Mouse (Mus musculus): ENCODE measurements around the gene Incenp.
"Not testable (repeated sequence)": the region's sequence is repeated elsewhere in the genome, so short reads cannot be mapped to it uniquely, and the experiment has no call there.

Incenp gene

DNA sequence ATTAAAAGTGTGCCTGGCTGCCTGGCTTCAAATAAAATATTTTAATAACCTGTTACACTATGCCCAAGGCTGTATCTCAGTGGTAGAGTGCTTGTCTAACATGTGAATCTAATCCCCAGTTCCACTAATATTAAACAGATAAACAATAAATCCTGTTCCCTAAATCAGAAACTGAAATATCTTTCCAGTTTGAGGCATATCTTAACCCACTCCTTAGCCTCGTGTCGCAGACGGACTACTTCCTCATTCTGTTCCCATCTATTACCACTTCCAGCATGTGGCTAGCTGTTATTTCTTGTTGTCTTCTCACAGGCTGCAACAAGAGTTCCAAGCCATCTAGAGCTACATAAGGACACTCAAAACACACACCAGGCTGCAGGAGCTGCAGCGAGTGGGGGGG is 18.4 kb upstream of the Incenp start:
- no peak for DNase-seq

DNA sequence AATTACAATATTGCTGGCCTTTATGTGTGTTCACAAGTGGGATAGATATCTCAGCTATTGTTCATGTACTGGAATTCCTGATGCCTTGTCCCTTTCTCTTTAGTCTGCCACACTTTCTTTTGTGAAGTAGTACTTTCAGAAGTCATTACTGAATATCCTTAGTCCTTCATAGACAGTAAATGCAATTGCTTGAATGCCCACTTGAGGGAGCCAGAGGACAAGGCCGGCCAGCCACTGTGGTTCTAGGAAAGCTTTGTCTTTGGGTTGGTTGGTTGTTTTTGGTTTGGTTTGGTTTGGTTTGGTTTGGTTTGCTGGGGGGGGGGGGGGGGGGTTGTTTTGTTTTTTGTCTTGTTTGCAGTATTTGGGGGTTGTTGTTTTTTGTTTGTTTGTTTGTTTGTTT is 16.6 kb upstream of the Incenp start:
- peak; percentile 76 for DNase-seq

DNA sequence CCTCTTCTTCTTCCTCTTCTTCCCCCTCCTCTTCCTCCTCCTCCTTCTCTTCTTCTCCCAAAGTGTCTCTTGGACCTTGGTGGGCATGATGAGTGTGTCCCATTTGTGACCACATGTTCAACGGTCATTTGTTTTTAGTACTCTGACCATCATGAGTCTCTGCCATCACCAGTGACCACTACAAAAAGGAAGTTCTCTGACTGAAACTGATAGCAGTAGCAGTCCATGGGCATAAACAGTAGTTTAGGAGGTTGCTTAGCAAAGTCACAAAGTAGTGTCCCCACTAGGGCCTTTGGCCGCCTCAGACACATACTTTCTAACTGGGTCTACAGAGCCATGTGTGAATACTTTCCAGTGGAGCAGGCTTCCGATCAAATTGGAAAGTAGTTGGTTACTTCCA is 15.0 kb upstream of the Incenp start:
- no peak for DNase-seq

DNA sequence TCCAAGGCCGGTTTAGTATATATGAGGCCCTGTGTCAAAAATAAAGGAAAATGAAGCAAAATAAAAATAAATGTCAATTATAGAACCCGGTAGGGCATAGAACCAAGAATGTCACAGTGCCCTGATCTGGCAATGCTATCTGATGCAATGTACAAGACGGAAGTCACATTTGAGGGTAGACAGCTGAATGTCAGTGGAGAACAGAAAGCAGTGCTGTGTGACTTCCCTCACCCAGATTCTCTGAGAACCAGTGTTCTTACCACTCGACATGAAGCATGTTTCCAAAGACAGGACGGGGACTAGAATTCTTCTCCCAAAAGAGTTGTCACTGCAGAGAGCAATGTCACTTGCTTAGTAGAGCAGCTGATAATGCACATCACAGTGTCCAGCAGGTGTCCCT is 14.4 kb upstream of the Incenp start:
- DNase-seq, result no peak

DNA sequence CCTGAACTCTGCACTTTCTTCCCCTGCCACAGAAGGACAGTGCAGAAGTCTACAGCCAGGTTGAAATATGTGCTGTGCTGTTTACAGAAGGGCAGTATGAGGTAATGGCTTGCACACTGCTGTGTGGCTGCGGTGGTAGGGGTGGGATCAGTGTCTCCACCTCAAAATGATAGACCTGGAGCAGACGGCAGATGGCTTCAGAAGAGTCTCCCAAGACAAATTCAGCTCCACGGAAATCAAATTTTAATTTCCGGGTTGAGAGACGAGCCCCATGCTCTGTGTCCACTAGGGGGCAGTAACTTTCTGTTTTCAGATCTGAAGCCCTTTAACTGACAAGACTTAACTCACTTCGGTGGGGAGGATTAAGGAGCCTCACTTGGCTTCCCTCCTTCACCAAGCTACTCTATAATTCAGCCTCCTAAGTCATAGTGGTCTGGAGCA is 12.0 kb upstream of the Incenp start:
- peak; percentile 88 for DNase-seq

DNA sequence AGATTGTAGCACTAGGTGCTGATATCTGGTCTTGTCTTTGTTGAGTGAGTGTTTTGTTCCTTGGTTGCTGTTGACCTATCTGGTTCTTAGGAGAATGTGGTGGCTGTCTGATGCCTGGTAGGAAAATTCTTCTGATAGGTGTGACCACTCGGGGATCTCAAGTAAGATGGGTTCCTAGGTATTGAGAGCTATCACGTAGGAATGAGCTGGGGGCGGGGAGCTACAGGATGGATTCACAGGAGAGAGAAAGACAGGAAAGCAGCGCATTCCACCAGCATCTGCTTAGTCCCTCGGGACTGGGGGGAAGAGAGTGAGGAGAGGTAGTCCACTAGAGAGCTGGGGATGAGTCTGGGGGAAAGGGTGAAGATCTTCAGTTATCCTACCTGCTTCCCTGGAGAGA is 10.0 kb upstream of the Incenp start:
- no peak for DNase-seq

DNA sequence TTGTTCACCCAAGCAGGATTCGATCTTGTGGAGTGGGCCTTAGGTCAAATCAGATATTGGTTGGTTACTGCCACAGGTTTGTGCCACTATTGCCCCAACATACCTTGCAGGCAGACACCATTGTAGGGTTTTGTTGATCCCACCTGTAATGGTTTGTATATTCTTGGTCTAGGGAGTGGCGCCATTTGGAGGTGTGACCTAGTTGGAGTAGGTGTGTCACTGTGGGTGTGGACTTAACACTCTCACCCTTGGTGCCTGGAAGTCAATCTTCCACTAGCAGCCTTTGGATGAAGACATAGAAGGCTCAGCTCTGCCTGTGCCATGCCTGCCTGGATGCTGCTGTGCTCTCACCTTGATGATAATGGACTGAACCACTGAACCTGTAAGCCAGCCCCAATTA is 1.3 kb upstream of the Incenp start:
- DNase-seq, result not testable (repeated sequence)

DNA sequence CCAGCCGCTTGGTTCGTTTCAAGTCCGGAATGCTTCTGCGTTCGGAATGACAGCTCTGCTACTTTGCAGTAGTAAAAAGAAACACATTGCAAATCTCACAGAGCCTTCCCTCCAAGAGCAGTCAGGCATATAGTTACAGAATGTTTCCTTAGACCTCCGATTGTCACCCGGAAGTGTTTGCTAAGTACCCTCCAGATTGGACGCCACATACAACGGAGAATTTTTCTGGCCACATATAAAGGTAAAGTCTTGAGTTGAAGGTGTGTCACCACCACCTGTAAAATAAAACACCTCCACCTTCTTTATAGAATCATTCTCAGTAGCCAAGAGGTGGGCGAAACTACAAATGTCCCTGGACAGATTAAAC is 412 bp upstream of the Incenp start:
- no peak for DNase-seq

DNA sequence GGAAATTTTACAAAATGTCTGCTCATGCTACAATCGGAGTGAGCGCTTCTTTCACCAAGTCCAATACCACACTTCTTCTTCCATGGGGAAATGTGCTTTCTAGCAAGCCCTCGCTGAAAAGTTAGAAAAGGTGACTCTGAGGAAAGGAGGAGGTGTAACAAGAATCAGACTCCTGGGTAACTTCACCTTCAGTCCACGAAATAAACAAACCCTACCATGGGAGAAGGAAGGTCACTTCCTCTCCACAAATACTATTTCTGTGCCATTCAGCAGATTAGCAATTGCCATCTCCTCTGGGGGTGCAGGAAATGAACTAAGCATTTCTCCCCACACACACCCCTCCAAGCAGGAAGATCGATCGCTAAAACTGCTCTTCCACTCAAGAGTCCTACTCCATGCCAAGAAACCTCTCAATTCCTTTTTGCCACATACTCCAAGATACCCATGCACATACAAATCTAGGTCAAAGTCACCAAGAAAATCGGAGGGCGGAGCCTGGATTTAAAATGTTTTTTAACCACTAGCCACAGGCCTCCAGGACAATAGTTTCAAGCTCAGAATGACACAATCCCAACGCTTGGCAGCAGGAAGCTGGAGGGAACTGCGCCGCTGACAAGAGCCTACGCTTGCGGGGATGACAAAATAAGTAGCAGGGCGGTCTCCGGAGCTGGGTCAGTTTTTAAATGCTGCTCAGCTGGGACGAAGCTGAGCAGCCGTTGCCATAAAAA is 848 bp downstream of the Incenp start:
- peak; percentile 46 for DNase-seq

DNA sequence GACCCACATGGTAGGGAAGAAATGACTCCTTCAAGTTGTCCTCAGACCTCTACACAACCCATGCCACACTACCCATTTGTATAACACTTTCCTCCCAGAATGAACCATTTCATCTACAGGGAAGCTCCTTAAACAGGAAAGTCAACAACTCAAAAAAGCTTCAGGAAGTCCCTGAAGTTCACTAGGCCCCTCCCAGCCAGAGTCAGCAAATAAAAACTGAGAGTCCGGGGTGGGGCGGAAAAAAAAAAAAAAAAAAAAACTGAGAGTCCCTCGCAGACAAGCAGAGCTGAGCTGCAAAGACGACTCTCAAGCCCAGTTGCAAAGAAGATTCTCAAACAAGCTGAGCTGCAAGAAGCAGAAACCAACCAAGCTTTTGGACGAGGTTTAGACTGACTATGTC is 3.3 kb downstream of the Incenp start:
- DNase-seq, result no peak

DNA sequence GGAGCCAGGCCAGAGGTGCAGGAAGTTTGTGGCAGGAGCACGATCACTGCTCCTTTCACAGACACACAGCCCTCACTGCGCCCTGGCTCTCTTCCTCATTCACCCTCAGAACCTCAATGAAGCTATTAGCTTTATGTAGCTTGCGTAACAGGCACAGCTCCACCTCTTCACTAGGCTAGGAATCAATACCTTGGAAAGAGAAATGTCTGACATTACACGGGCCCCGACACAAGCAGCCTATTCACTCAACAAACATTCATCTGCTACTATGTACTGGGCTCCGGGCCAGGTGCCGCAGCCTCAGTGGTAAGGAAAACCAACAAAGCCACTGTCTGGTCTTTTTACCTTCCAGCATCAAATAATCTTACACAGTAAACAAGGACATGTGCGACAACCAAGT is 12.6 kb downstream of the Incenp start:
- no peak for DNase-seq

DNA sequence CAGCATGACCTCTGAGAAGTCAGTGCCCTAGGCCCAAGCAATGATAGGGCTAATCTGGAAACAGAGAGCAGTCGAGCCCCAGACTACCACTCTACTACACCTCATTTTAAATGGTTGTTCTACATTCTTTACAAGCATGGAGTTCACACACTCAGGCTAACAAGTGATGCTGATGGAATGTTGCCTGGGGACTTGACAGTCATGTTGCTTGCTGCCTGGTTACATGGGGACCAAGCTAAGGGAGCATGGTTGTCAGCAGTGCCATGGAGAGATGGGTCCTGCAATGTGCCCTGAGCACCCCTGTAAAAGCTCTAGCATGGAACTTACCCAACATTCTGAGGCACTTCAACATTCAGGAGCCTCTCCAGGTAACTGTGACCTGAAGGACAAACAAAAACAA is 13.0 kb downstream of the Incenp start:
- no peak for DNase-seq

DNA sequence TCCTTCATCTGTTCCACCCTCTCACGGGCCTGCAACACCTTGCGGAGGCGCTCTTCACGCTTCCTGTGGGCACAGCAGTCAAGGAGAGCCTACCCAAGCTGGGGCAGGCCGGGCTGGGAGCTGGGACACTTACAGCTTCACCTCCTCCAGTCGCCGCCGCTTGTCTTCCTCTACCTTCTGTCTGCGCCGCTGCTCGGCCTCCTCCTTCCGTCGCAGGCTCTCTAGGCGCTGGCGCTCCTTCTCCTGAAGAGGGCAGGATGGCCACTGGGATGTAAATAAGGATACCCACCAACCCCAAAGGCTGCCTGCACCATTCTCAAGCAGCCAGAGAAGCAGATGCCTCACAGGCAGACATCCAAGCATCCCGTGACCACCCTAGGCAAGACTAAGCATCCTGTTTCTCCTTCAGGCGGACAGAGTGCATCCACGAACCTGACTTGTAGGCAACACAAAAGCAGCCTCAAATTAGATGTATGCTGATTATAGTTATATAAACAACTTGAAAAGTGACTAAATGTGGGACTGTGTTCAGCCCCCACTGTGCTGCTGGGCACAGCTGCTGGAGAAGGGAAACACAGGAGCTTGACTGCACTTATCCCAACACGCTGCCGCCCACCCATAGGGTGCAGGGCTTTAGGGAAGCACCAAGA is 21.0 kb downstream of the Incenp start:
- DNase-seq, result no peak

DNA sequence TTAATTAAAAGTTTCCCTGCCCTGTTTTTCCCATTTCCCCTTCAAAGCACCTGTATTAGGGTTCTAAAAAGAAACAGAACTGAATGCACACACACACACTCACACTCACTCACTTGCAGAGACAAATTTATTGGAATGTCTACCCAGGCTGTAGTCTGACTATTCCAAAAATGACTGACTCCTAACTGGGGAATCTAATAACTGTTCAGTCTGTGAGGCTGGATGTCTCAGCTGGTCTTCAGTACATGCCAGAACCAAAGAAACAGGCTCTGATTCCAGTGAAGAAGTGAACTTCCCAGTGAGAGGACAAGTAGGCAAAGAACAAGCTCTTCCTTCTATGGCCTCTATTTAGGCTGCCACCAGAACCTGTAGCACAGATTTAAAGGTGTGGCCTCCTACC is 33.9 kb downstream of the Incenp start:
- no peak for DNase-seq

DNA sequence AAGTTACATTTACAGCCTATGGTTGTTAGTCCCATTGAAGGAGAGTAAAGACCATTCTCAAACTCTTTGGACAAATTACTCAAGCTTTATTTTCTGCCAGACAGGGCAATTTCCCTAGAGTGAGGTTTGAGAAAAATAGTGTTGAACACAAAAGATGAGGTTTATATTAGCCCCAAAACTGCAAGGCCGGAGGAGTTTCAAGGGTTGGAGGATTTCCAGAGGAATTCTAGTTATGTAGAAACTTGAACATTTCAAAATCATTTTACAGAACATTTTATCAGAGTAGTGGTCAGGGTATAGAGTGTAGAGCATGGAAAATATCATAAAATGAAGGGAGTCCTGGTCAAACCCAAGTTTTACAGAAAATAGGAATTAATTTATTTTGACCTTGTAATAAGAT is 34.5 kb downstream of the Incenp start:
- DNase-seq, result no peak

DNA sequence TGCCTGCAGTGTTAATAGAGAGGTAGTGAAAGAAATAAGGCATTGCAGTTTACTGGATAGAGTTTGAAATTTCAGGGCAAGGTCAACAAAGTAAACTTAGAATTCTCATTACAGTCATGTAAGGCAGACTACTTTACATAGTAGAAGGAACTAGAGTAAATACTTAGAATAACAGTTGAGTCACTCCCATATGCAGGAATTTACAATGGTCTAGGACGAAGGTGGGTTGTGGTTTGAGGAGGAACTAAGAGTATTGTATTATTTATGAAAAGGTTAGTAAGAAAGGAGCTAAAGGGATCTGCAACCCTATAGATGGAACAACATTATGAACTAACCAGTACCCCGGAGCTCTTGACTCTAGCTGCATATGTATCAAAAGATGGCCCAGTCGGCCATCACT is 38.5 kb downstream of the Incenp start:
- DNase-seq, result not testable (repeated sequence)

DNA sequence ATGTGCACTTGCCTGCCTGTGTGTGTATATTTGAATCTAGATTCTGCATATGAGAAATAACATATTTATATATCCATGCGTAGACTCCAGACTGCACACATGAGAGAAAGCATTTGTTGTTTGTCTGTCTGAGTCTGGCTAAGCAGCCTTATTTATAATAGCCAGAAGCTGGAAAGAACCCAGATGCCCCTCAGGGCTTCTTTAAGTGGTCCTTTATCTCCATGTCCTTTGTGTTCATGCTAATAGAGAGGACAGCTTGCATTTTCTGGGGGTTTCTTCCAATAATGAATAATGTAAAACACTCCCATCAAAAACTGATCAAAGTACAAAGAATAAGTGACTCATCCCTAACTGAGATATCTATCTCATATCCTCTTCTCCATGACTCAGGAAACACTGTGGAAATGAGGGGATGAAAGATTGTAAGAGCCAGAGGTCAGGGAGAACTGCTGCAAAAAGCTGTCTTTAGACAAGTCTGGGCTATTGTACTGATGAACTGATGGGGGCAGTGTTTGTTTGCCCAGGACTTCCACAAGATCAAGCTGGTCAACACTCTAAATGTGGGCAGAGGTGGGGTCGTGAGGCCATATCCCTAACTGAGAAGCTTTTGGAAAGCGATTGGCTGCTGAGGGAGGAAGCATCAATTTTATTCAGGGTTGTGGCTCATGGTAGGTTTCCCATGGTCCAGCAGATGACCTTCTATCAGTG is 49.8 kb downstream of the Incenp start:
- peak; percentile 3 for DNase-seq

DNA sequence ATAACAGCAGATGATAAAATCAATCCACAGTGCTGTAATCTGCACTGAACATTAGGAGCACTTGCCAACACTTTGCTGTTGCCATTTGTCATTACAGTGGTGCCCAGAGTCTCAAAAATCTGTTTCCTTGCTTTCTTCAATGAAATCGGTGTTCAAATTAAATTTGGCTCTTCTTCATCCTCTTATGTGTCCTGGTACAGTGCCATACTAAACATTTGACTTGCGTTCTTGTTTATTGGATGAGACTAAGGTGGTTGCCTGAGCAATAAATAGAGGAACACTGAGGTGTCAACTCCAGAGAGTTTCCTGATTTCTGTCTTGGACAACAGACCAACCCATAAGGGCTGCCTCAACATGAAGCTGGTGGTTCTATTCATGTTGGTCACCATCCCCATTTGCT is 52.1 kb downstream of the Incenp start, which contains the start of gene Scgb2a2:
TSS of gene Scgb2a2 (plus strand) at position 301 of the 400 bp plus-strand sequence.
- DNase-seq, result no peak

DNA sequence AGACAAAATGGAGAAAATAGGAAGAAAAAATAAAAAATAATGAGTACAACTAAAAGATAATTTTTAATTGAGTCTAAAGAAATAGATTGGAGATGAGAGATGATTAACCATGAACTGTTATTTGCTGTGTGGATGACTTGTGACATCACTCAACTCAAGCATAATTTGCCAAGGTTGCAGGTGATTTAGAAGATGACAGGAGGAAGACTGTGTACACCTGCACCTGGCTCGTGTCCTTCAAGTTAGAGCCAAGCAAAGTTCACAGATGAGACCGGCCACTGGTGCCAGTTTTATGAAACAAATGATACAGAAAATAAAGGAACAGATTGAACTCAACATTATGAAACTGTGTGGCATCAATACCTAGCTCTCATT is 62.0 kb downstream of the Incenp start:
- DNase-seq, result no peak

DNA sequence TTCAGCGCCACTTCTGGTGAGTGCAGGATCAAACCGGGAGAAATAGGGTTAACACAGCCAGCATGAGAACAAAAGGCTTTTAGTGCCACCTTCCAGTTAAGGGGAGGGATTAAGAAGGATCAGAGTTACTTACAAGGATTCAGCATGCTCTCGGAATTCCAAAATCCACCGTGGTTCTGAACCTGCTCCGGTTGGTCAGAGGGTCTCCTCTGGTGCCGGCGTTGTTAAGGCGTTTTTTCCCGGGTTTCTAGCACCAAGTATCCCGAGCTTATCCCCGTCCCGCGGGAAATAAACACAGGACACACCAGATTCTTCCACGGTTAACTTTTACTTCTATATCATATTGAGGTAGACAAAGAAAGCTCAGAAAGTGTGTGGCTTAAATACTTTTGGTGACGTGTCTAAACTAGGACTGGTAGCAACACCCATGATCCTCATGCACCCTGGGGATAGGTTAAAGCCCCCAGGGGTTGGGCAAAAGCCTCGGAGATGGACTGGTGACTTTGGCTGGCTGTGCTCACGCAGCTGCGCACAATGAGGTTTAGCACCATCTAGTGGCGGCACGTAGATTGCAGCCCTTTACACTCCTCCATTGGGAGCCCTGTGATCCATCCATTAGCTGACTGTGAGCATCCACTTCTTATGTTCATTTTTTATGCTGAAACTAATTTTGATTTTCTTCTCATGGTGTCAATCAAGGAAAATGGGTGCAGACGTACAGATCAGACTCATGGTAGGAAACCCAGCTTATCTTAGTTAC is 62.6 kb downstream of the Incenp start:
- DNase-seq, result not testable (repeated sequence)
